Mouse (Mus musculus) G1E (cell line): ENCODE data around the gene Fzd7.

Experiments
- CTCF ChIP-seq: IDR thresholded peaks from 2 replicates; pipeline ENCODE4 v1.5.1; 2012; ENCODE audit warnings: low read depth, low read length, inconsistent platforms, mixed read lengths
- GATA1 ChIP-seq: IDR thresholded peaks from 2 replicates; pipeline ENCODE4 v1.6.1; 2012; ENCODE audit warnings: borderline replicate concordance, low read length, inconsistent platforms, mixed read lengths
- POLR2AphosphoS5 ChIP-seq: IDR thresholded peaks from 2 replicates; pipeline ENCODE4 v1.6.1; 2012; ENCODE audit warnings: low read depth, low read length, inconsistent platforms; ENCODE audit not compliant: insufficient replicate concordance
- TAL1 ChIP-seq: conservative IDR thresholded peaks from 2 replicates; pipeline ENCODE4 v1.6.1; 2012; ENCODE audit warnings: low read depth, low read length, inconsistent platforms, mixed read lengths

- no peak for TF ChIP-seq CTCF
- no peak for TF ChIP-seq POLR2AphosphoS5
- TF ChIP-seq TAL1 = no peak
- no peak for TF ChIP-seq GATA1
These were observed 6.3 kb downstream of the Fzd7 start for GRCm38 (mm10) chr1:59488481-59488880.
